Mouse (Mus musculus) cerebellum, adult 2 months (tissue): ENCODE data around the gene Ube2a. TPM values are rescaled to one million over a fixed set of nuclear protein-coding genes. Genes with fewer than 3 reads are reported as not detected.
A peak's percentile ranks its signal among the peaks of the same experiment; 100 is the strongest.
"Not testable (repeated sequence)": the region's sequence is repeated elsewhere in the genome, so short reads cannot be mapped to it uniquely, and the experiment has no call there.

Experiments
- DNase-seq, 2 experiments: peaks; one replicate each; pipeline ENCODE4 v3.0.0; 2021
- H3K27ac ChIP-seq: fragments of 200-500 bp; 2 replicates; pipeline ENCODE4 v1.5.1; 2012; ENCODE audit warnings: low read length, control low read depth, inconsistent platforms; ENCODE audit not compliant: insufficient read depth
- H3K27me3 ChIP-seq: fragments of 200-500 bp; 2 replicates; pipeline ENCODE4 v1.6.1; 2012; ENCODE audit warnings: inconsistent platforms, mild to moderate bottlenecking, low read length, moderate library complexity; ENCODE audit not compliant: control insufficient read depth, insufficient read depth
- H3K4me1 ChIP-seq: fragments of 200-500 bp; 2 replicates; pipeline ENCODE4 v1.6.1; 2011; ENCODE audit warnings: low read length; ENCODE audit not compliant: control insufficient read depth, insufficient read depth
- H3K4me3 ChIP-seq: fragments of 200-500 bp; replicated peaks from 2 replicates; pipeline ENCODE3; 2011; ENCODE audit warnings: mild to moderate bottlenecking, low read depth, low read length, control low read depth; ENCODE audit not compliant: insufficient read depth
- CTCF ChIP-seq: fragments of 200-500 bp; IDR thresholded peaks from 2 replicates; pipeline ENCODE4 v1.5.1; 2011; ENCODE audit warnings: low read depth, mild to moderate bottlenecking, control low read depth, low read length, moderate library complexity, borderline replicate concordance; ENCODE audit not compliant: insufficient read depth
- POLR2A ChIP-seq: fragments of 200-500 bp; IDR thresholded peaks from 2 replicates; pipeline ENCODE4 v1.6.1; 2011; ENCODE audit warnings: low read length, control low read depth, borderline replicate concordance; ENCODE audit not compliant: insufficient read depth
- WGBS: fragments of 180-500 bp; shearing (Covaris S2); methylation state at CpG from one replicate; pipeline ENCODE4 v1.1.7; 2018; 5-methylcytosine and 5-hydroxymethylcytosine counted together
- polyA plus RNA-seq: library from polyadenylated mRNA; depleted of rRNA; stranded (reverse); fragments of >200 nt; gene quantifications from 2 replicates; pipeline ENCODE4 v1.2.3, GENCODE M21; 2012

Ube2a gene
- polyA plus RNA-seq, 1 experiment: 41.1 TPM

DNA sequence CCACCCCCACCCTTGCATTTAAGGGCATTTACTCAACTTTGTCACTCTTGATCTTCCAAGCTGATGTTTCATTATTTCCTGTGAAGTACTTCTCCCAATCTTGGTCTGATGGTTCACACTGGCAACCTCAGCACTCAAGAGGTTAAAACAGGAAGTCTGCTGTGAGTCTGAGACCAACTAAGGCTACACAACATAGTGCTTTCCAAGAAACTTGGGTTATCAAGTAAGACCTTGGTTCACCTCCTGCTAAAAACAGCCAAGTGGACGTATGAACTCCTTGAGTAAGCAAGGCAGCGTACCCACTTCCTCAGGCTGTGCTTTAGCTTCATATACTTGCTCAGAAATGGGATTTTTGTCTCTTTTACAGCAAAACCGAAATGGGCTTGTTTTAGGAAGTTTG, 3.3 kb upstream of the Ube2a start:
- no peak overlapping the region for H3K27ac ChIP-seq
- H3K27me3 ChIP-seq: no peaks in the 10 kb centered on the region
- DNase-seq: no peak
- no peaks in the 10 kb centered on the region for H3K4me1 ChIP-seq
- TF ChIP-seq CTCF (no peak), POLR2A (no peak)
- WGBS: 82% methylated on average over 3 of the region's 3 CpGs
- no peak overlapping the region for H3K4me3 ChIP-seq

- peak; percentile 88 to 89 for DNase-seq
- WGBS: 3% methylated on average over 42 of the region's 57 CpGs
Measured at GRCm38 (mm10) chrX:36874178-36874696, 537 bp downstream of the Ube2a start.

DNA sequence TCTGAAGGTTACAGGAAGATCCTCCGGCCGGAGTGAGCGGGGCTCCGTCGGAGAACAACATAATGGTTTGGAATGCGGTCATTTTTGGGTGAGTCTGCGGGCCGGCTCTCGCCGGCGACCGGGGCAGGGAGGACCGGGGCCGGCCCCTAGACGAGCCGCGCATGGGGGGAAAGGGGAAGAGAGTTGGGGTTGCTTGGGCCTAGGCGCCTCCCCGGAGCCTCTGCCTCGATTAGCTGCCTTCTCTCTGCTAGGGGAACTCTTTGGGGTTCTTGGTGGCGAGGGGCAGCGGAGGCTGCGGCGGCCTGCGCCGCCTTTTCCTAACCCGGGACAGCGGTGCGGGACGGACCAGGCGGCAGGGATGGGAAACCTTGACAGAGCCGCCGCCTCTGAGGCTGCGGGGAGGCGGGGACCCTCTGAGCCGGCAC, 1.0 kb downstream of the Ube2a start:
- TF ChIP-seq POLR2A: no peak
- TF ChIP-seq CTCF: no peak
- Histone ChIP-seq H3K27me3 (no peaks in the 10 kb centered on the region), H3K4me1 (no peaks in the 10 kb centered on the region), H3K27ac (no peak overlapping the region), H3K4me3 (peak overlapping the region; percentile 72)
- DNase-seq: no peak
- WGBS: 7% methylated on average over 36 of the region's 36 CpGs

More at GRCm38 (mm10) chrX:36874178-36874696, 537 bp downstream of the Ube2a start:
- no peak overlapping the region for H3K27ac ChIP-seq
- no peaks in the 10 kb centered on the region for H3K4me1 ChIP-seq
- no peaks in the 10 kb centered on the region for H3K27me3 ChIP-seq
- peak overlapping the region; percentile 72 for H3K4me3 ChIP-seq
- TF ChIP-seq POLR2A (peak; percentile 70), CTCF (no peak)

DNA sequence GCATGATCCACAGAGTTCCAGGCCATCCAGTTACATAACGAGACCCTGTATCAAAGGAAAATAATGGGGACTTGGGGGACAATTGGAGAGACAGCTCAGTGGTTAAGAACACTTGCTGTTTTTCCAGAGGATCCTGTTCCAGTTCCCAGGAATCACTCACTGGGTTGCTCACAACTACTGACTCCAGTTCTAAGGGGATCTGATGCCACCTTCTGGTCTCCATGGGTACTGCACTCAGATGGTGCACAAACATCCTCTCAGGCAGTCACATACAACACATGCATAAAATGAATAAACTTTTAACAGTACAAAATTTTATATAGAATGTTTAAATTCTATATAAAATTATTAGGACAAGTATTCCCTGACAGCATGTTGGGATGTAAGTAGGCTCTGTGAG, 11.0 kb downstream of the Ube2a start:
- H3K4me3 ChIP-seq: no peak overlapping the region
- TF ChIP-seq POLR2A (no peak), CTCF (no peak)
- no peaks in the 10 kb centered on the region for H3K27me3 ChIP-seq
- DNase-seq: no peak
- WGBS: 87% methylated on average over 1 of the region's 1 CpGs
- no peaks in the 10 kb centered on the region for H3K4me1 ChIP-seq
- H3K27ac ChIP-seq: no peak overlapping the region

GRCm38 (mm10) chrX:36898931-36899330, 25.2 kb downstream of the Ube2a start:
- H3K27me3 ChIP-seq, H3K4me1 ChIP-seq, H3K4me3 ChIP-seq, H3K27ac ChIP-seq, DNase-seq: not testable (repeated sequence)
- WGBS: 29% methylated on average over 1 of the region's 1 CpGs

- H3K4me1 ChIP-seq: no peaks in the 10 kb centered on the region
- H3K4me3 ChIP-seq: peak overlapping the region; percentile 98
- no peak for TF ChIP-seq POLR2A
- TF ChIP-seq CTCF: no peak
- H3K27ac ChIP-seq: no peak overlapping the region
- WGBS: 3% methylated on average over 3 of the region's 3 CpGs
- DNase-seq: no peak
- H3K27me3 ChIP-seq: no peaks in the 10 kb centered on the region
Measured at GRCm38 (mm10) chrX:36901655-36902054, 28.0 kb downstream of the Ube2a start.

DNA sequence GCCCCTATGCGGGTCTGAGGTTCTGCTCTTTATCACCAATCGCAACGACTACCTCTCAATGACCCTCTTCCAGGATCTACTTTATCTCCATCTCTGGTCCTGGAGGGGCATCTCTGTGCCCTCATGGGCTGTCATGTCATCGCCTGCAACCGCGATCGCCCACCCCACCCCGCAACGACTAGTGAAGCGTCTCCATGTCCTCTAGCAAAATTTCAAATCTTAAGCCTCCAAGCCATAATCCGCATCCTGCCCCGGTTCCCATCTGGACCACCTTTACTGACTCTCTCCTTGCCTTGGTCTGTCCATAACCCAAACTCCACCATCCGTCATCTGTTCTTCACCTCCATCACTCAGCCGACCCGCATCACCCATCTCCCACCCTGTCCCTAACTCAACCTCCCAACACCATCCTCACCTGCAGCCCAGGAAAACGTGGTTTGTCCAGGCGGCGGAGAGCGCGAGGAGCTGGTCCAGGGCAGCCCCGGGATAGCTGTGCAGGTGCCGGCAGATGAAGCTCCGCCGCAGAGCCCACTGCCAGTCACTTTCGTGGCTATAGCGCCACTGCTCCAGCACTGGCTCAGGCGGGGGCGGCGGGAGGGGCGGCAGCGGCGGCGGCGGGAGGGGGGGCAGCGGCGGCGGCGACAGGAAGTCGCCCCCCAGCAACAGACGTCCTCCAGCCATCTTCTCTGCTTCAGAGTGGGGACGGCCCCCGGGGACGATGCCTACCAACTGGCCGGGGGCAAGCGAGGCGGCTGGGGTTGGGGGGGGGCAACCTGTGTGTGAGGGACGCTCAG, 28.8 kb downstream of the Ube2a start, which contains the start of gene Nkrf:
Gene Nkrf, minus strand, starts transcription at position 579 of the 794 bp plus-strand sequence.
- peak; percentile 59 to 65 for DNase-seq
- Histone ChIP-seq H3K4me3 (peak within 1 kb of the TSS; percentile 98), H3K27ac (peak within 1 kb of the TSS; percentile 93), H3K4me1 (no peaks in the 10 kb centered on the region), H3K27me3 (no peaks in the 10 kb centered on the region)
- WGBS: 9% methylated on average over 31 of the region's 47 CpGs
- 0 out of 2 replicates have a peak, but pooled peaks have one; percentile 38 for TF ChIP-seq POLR2A
- no peak for TF ChIP-seq CTCF
